Mouse (Mus musculus) neutrophil, adult 83 days (primary cell): ENCODE measurements around the gene Tspan15. TPM values are rescaled to one million over a fixed set of nuclear protein-coding genes. Genes with fewer than 3 reads are reported as not detected.

ENCODE experiments used
- total RNA-seq, 2 experiments: library from RNA; stranded (reverse); gene quantifications; one replicate each; pipeline ENCODE4 v1.2.4; 2023

The Tspan15 gene
- 10 to 100 TPM in 1 of 2 experiments, 1 to 10 TPM in 1; 8.2 to 10.1 TPM for total RNA-seq

DNA sequence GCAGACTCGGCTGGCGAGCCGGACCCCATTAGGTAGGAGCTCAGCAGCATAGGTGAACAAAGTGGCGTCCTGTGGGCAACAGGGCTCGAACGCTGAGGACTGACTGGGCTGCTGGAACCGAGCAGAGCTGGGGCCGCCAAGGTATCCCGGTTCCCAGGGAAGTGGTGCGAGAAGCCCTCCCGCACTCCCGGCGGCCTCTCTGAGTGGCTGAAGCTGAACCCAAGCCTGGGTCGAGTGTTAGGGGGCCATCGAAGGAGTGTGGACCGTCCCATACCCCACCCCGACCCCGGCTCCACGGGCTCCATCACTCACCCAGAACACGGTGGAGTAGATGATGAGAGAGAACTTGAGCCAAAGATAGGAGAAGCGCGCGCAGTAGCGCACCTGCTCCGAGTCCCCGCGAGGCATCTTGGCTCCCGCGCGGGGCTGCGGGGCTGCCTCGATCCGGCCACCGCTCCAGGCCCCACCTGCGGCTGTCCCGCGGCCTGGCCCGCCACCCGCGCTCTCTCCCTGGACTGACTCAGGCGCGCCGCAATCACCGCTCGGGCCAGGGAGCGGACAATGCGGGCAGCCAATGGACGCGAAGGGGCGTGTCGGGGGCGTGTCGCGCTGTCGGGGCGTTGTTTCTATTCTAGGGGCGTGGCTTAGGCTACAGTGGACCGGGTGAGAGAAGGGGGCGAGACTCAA is at the start of gene Tspan15:
TSS of gene Tspan15 (minus strand) at position 544 of the 687 bp plus-strand sequence.

GRCm38 (mm10) chr10:62252000-62252488 is 21.0 kb upstream of the Tspan15 start, which contains the start of gene Tacr2:
Gene Tacr2 (plus strand): TSS chr10:62252438.

DNA sequence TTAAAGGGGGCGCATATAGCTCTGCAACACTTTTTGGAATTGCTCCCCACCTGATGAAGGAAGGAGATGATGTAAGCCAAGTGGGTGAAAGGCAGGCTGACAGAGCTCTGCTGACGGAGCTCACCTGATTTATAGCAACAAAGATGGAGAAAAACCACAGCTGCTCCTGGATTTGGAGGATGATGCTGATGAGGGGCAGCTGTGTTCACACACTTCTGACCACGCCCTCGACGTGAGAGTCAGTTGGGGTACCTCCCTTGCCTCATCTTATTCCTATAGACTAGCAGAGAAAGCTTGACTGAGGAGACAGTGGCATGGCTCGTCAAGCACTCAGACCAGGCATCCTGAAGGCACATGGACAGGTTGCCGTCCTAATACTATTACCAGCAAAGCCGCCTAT is 87.2 kb downstream of the Tspan15 start, which contains the start of gene Fam241b:
TSS of gene Fam241b (minus strand) at position 101 of the 400 bp plus-strand sequence.

Other genes starting within 250 kb of the Tspan15 start
- not detected for gene Neurog3, start 98.2 kb downstream of the Tspan15 start, total RNA-seq
- 1 to 10 TPM; 4.4 to 6.3 TPM for gene Fam241b, start 87.3 kb downstream of the Tspan15 start, total RNA-seq
- gene Tacr2, start 21.2 kb upstream of the Tspan15 start, total RNA-seq = not detected
- 100 to 1,000 TPM in 1 of 2 experiments, 10 to 100 TPM in 1; 95.6 to 106 TPM for gene Hk1, start 148.7 kb upstream of the Tspan15 start, total RNA-seq
- not detected for gene Hkdc1, start 191.2 kb upstream of the Tspan15 start, total RNA-seq
- gene 4930507D05Rik, start 218.2 kb upstream of the Tspan15 start, total RNA-seq = under 1 TPM; 0.22 to 0.24 TPM
- gene Supv3l1, start 218.5 kb upstream of the Tspan15 start, total RNA-seq = 10 to 100 TPM; 11.1 to 13.1 TPM